Comparison of ENCODE assay signal across 19 mouse cellular contexts in the genomic region with DNA sequence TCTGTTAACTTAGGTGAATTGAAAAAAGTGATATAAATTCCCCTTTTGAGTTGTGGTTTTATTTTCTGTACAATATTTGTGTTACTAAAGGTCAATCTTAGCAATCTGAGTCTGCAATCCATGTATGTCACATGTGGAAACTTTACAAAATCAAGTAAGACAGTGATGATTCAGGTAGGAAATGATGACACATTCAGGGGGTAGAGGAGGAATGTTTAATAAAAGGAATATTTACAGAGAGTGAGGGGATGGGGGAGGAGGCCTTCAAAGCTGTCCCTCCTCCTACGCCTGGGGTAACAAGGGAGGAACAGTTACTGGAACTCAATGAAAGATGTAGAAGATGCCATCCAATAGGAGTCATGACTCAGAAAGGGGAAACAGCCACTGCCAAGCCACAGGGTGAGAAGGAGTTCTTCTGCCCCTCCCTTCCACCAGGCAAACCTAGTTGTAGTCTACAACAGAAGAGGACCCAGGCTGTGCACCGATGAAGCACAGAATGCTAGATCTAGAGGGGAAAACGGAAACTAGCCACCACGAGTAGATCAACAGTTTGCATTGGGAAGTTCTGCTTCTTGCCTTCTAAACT. TPM values are rescaled to one million over a fixed set of nuclear protein-coding genes. Genes with fewer than 3 reads are reported as not detected.
DNase-seq lines count a peak whose midpoint lies in the region; ATAC-seq lines count a peak whose summit lies in the region.
"Had no signal": no experiment of that assay in that cellular context is flagged by ENCODE, and none has a peak within 500 bp of the region (broad histone marks: within the 10 kb centered on the region; RNA-seq: fewer than 3 reads in every experiment).

No protein-coding gene starts in this region.

- DNase-seq in lung, postnatal 36 days: peak; percentile 59
- no peak for DNase-seq in lung, postnatal 14 days
- peak; percentile 46 for DNase-seq in NIH3T3 (ENCODE audit: low read depth)
- DNase-seq in B cell, adult 2 months: no peak
- DNase-seq in right cerebral cortex, adult 18-20 months: no peak
- DNase-seq in left cerebral cortex, postnatal 25 days (ENCODE audit: low spot score in 2 of 2): no peak
- no peak for DNase-seq in adrenal gland, postnatal 10 days
- DNase-seq: cerebellum, postnatal 10 days; gastrocnemius, postnatal 10 days; kidney, adult 8-10 months; kidney, postnatal 25 days; layer of hippocampus, adult 9-11 months; liver; liver, postnatal 0 days; thymus, adult 2 months had no signal

- intact Hi-C loops in left cerebral cortex, postnatal 25 days (cut with DNase I): no loop called here

- ATAC-seq in hematopoietic stem cell, adult 5-6 weeks (replicated peaks in 1 of 2; ENCODE audit: insufficient read depth in 1 of 2, low FRiP score in 2 of 2, low TSS enrichment in 1 of 2, low read depth in 1 of 2, poor library complexity in 2 of 2, severe bottlenecking in 2 of 2): peak; percentile 96 to 98
- ATAC-seq: hindbrain, embryonic 16.5 days; liver, postnatal 0 days; midbrain, embryonic 16.5 days had no signal

RNA-seq across cellular contexts. Expression of a gene that starts 17.8 kb away (rescaled TPM):
- total RNA-seq in hematopoietic stem cell, adult 5-6 weeks (2017): 1.4 and 2.5 TPM in 2 replicates
- total RNA-seq in left cerebral cortex, postnatal 25 days (2021): under 1 TPM; 0.16 to 0.30 TPM
- 1 to 10 TPM; 1.3 to 1.5 TPM for total RNA-seq in adrenal gland, postnatal 10 days (2021)
- total RNA-seq: CH12.LX had no signal

Comparison
In these comparisons a context has a peak if more than half of its experiments do, and no peak if none do; other contexts are left out.
1. DNase-seq: peak in lung, postnatal 36 days (single experiment) and NIH3T3 (single experiment); none in lung, postnatal 14 days (single experiment), B cell, adult 2 months (0 of 2), right cerebral cortex, adult 18-20 months (single experiment), left cerebral cortex, postnatal 25 days (0 of 2) and adrenal gland, postnatal 10 days (single experiment).